Mouse (Mus musculus): Measurements from ENCODE around the gene Gm21028. TPM values are rescaled to one million over a fixed set of nuclear protein-coding genes. Genes with fewer than 3 reads are reported as not detected.
"Not testable (repeated sequence)": the region's sequence is repeated elsewhere in the genome, so short reads cannot be mapped to it uniquely, and the experiment has no call there.

The Gm21028 gene
- not detected in 2 replicates for polyA plus RNA-seq (2012; rRNA removed)

GRCm38 (mm10) chr7:42578488-42578887, at the start of gene Gm21028:
Gene Gm21028, minus strand, starts transcription at chr7:42578588.
- no peak for DNase-seq (ENCODE audit: low read depth, low spot score)
- WGBS: 94% methylated on average over 5 of the region's 5 CpGs

- not testable (repeated sequence) for DNase-seq (ENCODE audit: low read depth, low spot score)
Measured at GRCm38 (mm10) chr7:42595666-42596065, 17.3 kb upstream of the Gm21028 start.

GRCm38 (mm10) chr7:42592413-42592812, 14.0 kb upstream of the Gm21028 start, which contains the start of gene Zfp977:
Gene Zfp977, minus strand, starts transcription at chr7:42592547.
- 96% methylated on average over 11 of the region's 11 CpGs for WGBS
- DNase-seq (ENCODE audit: low read depth, low spot score): not testable (repeated sequence)

- DNase-seq (ENCODE audit: low read depth, low spot score): not testable (repeated sequence)
Measured at GRCm38 (mm10) chr7:42591311-42591710, 12.9 kb upstream of the Gm21028 start.

- DNase-seq (ENCODE audit: low read depth, low spot score): no peak
- 70% methylated on average over 3 of the region's 3 CpGs for WGBS
Measured at GRCm38 (mm10) chr7:42551766-42552165, 26.6 kb downstream of the Gm21028 start.

Other genes with a start within 250 kb of the Gm21028 start
- not detected in 2 replicates for gene 4933421I07Rik, start 130.5 kb downstream of the Gm21028 start, polyA plus RNA-seq (2012; rRNA removed)
- gene Zfp141, start 72.8 kb downstream of the Gm21028 start, polyA plus RNA-seq (2012; rRNA removed): 2.2 and 4.7 TPM in 2 replicates
- not detected in 2 replicates for gene Zfp977, start 14.0 kb upstream of the Gm21028 start, polyA plus RNA-seq (2012; rRNA removed)
- gene Zfp976, start 64.0 kb upstream of the Gm21028 start, polyA plus RNA-seq (2012; rRNA removed): 0.15 and 0.33 TPM in 2 replicates
- 0.37 and 0.41 TPM in 2 replicates for gene Zfp975, start 114.2 kb upstream of the Gm21028 start, polyA plus RNA-seq (2012; rRNA removed)
- not detected in 2 replicates for gene Gm17067, start 148.4 kb upstream of the Gm21028 start, polyA plus RNA-seq (2012; rRNA removed)
- gene Vmn2r62, start 214.9 kb upstream of the Gm21028 start, polyA plus RNA-seq (2012; rRNA removed): not detected in 2 replicates